Mouse (Mus musculus) heart, embryonic 12.5 days (tissue): ENCODE data around the gene Skap2. TPM values are rescaled to one million over a fixed set of nuclear protein-coding genes. Genes with fewer than 3 reads are reported as not detected.

Experiments
- ATAC-seq: fragments of 200-750 bp; cut with Nextera tagmentation; 2 replicates; pipeline ENCODE4 v1.8.0; 2017; ENCODE audit warnings: moderate TSS enrichment, moderate library complexity; ENCODE audit not compliant: insufficient number of reproducible peaks, low FRiP score
- H3K27ac ChIP-seq: fragments of 300-500 bp; sonication (generic); 2 replicates; pipeline ENCODE4 v1.5.1; 2016; ENCODE audit warnings: mild to moderate bottlenecking, moderate library complexity; ENCODE audit not compliant: poor library complexity, severe bottlenecking
- H3K27me3 ChIP-seq: fragments of 300-500 bp; sonication (generic); replicated peaks from 2 replicates; pipeline ENCODE4 v1.6.1; 2016; ENCODE audit warnings: mild to moderate bottlenecking, moderate library complexity
- H3K36me3 ChIP-seq: fragments of 300-500 bp; sonication (generic); 2 replicates; pipeline ENCODE4 v1.6.1; 2016; ENCODE audit warnings: mild to moderate bottlenecking, moderate library complexity
- H3K4me1 ChIP-seq: fragments of 300-500 bp; sonication (generic); replicated peaks from 2 replicates; pipeline ENCODE4 v1.6.1; 2016; ENCODE audit warnings: mild to moderate bottlenecking
- H3K4me2 ChIP-seq: fragments of 300-500 bp; sonication (generic); 2 replicates; pipeline ENCODE4 v1.6.1; 2016; ENCODE audit warnings: mild to moderate bottlenecking, moderate library complexity
- H3K4me3 ChIP-seq: fragments of 300-500 bp; sonication (generic); 2 replicates; pipeline ENCODE4 v1.5.1; 2016; ENCODE audit warnings: mild to moderate bottlenecking
- H3K9ac ChIP-seq: fragments of 300-500 bp; sonication (generic); 2 replicates; pipeline ENCODE4 v1.6.1; 2016; ENCODE audit warnings: mild to moderate bottlenecking, moderate library complexity
- H3K9me3 ChIP-seq: fragments of 300-500 bp; sonication (generic); replicated peaks from 2 replicates; pipeline ENCODE4 v1.6.1; 2016; ENCODE audit warnings: mild to moderate bottlenecking, moderate library complexity
- WGBS: fragments of 180-500 bp; shearing (Covaris S2); methylation state at CpG from one replicate; pipeline ENCODE4 v1.1.7; 2016; 5-methylcytosine and 5-hydroxymethylcytosine counted together
- polyA plus RNA-seq: library from polyadenylated mRNA; unstranded; fragments of >200 nt; fragmentation: Nextera tagmentation; extraction: Ambion mirVana; gene quantifications from 2 replicates; pipeline ENCODE4 v1.2.1, GENCODE M21; 2016

The Skap2 gene
- polyA plus RNA-seq, 1 experiment from 2014 or later = 13.9 TPM

DNA sequence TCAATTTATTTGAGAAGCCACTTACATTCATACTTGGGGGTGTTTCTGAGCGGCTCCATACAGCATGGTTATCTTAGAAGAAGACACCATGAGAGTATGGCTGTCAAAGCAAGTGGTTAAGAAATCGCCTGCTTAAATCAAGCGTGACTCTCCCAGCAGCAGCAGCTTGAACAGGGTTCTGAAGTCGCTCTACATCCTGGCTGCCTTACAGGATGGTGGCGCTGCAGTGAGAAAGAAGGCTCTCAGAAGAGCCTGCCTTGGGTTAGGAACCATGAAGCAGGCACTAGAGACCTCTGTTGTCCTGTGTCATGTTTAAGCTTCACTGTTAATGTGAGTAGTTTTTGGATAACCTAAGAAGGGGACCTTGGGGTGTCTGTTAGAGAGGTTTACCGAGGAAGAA is 204.3 kb downstream of the Skap2 start:
- Histone ChIP-seq H3K4me3 (no peak overlapping the region), H3K9ac (no peak overlapping the region), H3K4me2 (no peak overlapping the region), H3K9me3 (no peaks in the 10 kb centered on the region; the same call in 1 of the 2 replicates), H3K27ac (no peak overlapping the region), H3K36me3 (no peaks in the 10 kb centered on the region), H3K27me3 (no peaks in the 10 kb centered on the region), H3K4me1 (no peaks in the 10 kb centered on the region)
- ATAC-seq = no peak
- 64% methylated on average over 6 of the region's 6 CpGs for WGBS

Other genes with a start within 250 kb of the Skap2 start
- gene Hoxa1, start 145.8 kb upstream of the Skap2 start, polyA plus RNA-seq = 0.89 and 1.3 TPM in 2 replicates
- gene Hoxa2, start 152.3 kb upstream of the Skap2 start, polyA plus RNA-seq = 0.98 and 1.2 TPM in 2 replicates
- gene 5730596B20Rik, start 164.9 kb upstream of the Skap2 start, polyA plus RNA-seq = 0.15 and 0.36 TPM in 2 replicates
- gene Hoxa4, start 179.2 kb upstream of the Skap2 start, polyA plus RNA-seq = 0.38 and 0.39 TPM in 2 replicates
- gene Hoxa5, start 192.0 kb upstream of the Skap2 start, polyA plus RNA-seq = 0.96 and 1.7 TPM in 2 replicates
- not detected in 2 replicates for gene Hoxa6, start 196.2 kb upstream of the Skap2 start, polyA plus RNA-seq
- gene Hoxa3, start 200.8 kb upstream of the Skap2 start, polyA plus RNA-seq = 0.72 and 0.80 TPM in 2 replicates
- gene Gm28308, start 200.8 kb upstream of the Skap2 start, polyA plus RNA-seq = not detected in 2 replicates
- 0.44 TPM in 1 of 2 replicates, not detected in the other for gene Hoxa7, start 209.3 kb upstream of the Skap2 start, polyA plus RNA-seq
- 0.48 and 0.54 TPM in 2 replicates for gene Hoxa9, start 218.5 kb upstream of the Skap2 start, polyA plus RNA-seq
- 0.31 and 0.60 TPM in 2 replicates for gene Hoxa10, start 228.3 kb upstream of the Skap2 start, polyA plus RNA-seq
- 0.09 TPM in 1 of 2 replicates, not detected in the other for gene Hoxa11, start 233.3 kb upstream of the Skap2 start, polyA plus RNA-seq
- 0.10 TPM in 1 of 2 replicates, not detected in the other for gene Hoxa13, start 248.3 kb upstream of the Skap2 start, polyA plus RNA-seq